Mouse (Mus musculus) heart, adult 8-10 months (tissue): Measurements from ENCODE around the gene Mrps5. TPM values are rescaled to one million over a fixed set of nuclear protein-coding genes. Genes with fewer than 3 reads are reported as not detected.

Experiments
- DNase-seq: peaks from one replicate; pipeline ENCODE4 v3.0.0; 2022; ENCODE audit warnings: low spot score
- total RNA-seq, 4 experiments: library from RNA; stranded (reverse); gene quantifications; 2 replicates each; pipeline ENCODE4 v1.2.4; 2022

Gene Mrps5
- total RNA-seq, 4 experiments from 2014 or later, result 82.2 to 90.5 (median 86.5) TPM

DNA sequence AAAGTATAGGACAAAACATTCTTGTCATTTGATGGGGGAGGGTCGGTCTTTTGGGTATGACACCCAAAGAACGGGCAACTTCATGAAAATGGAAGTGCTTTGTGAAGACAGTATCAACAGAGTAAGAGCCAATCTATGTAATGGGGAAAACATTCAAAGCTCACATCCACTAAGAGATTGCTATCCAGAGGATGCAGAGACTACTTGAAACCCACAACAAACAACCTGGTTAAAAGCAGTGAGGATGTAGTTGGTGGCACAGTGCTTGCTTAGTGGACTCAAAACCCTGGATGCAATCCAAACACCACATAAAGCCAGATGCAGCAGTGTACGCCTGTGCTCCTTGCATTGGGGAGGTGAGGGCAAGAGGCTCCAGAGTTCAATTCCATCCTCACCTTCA lies 32.3 kb downstream of the Mrps5 start:
- no peak for DNase-seq

DNA sequence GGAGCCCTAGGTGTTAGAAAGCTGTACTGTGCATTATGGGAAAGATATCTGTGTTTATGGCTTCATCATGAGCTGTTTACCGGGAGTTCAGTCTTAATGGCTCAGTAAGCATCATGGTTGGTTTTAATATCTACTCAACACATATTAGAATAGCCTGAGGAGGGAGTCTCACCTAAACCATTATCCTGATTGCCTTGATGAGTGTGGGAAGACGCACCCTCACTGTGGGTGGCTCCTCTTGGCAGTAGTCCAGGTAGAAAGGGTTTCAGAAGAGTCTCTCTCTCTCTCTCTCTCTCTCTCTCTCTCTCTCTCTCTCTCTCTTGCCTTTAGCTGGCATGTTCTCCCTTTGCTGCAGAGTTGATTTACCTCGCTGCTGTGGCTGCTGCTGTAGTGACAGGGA lies 35.0 kb downstream of the Mrps5 start:
- DNase-seq, result no peak

DNA sequence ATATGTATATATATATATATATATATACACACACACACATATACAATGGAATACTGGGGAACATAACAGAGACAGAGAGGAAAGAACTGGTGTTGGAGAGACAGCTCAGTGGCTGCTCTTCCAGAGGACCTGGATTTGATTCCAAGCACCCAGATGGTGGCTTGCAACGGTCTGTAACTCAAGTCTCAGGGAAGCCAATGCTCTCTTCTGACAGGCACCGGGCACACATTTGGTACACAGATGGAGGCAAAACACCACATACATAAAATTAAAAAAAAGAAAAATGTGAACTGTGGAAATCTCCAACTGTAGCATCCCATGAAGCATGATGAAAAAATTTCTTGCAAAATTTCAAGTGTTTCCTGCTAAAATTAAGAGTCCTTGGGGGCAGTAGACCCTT lies 37.8 kb downstream of the Mrps5 start:
- DNase-seq, result no peak

DNA sequence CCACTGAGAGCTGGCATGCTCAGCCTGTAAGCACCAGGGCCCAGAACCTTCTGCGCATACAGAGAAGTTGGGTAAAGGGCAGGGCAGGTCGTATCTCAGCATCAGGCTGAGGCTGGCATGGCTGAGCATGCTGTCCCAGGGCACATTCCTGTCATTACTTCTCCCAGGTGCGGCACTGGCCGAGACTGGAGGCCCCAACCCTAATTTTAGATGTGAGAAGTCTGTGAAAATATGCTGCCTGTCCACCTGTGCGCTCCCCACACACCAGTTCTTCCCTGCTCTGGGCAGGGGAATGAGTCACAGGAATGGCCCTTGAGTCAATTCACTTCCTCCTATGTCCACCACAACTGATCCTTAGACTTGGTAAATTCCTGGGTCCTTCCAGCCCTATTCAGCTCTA lies 38.6 kb downstream of the Mrps5 start:
- no peak for DNase-seq

DNA sequence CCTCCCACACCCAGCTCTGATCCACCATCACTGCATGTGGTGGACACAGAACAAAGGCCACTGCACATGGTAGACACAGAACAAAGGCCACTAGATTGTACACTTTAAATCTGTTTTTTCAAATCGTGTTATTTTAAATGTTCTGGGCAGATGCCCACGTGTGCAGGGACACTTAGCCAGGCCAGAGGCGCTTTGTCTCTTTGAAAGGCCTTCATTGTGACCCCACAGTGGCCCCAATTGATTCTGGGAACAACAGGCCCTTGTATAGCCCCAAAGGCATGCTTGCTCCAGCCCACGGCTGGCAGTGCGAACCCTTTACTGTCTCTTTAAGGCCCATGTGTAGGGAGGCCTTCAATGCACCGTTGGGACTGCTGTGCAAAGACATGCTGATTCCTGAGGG lies 40.3 kb downstream of the Mrps5 start:
- no peak for DNase-seq

DNA sequence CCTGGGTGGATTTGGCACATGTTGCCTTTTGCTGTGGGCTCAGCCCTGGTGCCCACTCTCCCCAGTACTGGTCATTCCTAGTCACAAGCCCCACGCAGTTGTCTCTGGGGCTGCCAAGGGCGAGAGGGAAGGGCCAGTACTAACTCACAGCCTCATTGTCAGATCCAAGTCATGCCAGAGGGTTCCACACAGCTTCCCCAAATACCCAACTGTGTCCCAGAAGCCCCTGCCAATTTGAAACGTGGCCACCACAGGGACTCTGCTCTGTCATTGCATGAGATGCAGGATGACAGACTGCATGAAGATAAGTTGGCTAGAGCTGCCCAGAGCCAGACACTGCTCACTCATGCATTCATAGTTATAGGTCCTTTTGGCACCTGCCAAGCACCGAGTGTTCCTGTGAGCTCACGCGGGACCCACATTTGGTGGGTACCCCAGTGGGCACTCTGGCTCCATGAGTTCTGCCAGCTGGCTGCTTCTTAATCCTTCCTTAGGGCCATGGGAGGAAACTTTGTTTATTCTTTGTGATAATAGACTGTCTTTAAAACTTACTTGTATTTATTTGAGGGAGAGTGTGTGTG lies 41.1 kb downstream of the Mrps5 start:
- no peak for DNase-seq

DNA sequence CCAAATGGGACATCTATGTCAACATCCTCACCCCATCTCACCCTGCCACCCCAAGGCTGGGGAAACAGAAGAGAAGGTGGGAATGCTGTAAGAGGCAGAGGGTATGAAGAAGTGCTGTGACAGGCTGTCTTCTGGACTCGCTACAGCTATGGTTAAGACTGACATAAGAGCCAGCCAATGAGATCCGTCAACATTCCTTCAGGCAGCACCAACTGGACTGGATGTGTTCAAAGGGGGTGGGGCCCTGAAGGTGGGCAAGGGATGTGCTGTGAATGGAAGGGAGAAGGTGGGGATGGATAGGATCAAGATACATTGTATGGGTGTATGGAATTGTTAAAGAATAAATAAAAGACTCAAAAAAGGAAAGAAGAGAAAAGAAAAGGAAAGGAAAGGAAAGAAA lies 45.6 kb downstream of the Mrps5 start:
- DNase-seq, result no peak

DNA sequence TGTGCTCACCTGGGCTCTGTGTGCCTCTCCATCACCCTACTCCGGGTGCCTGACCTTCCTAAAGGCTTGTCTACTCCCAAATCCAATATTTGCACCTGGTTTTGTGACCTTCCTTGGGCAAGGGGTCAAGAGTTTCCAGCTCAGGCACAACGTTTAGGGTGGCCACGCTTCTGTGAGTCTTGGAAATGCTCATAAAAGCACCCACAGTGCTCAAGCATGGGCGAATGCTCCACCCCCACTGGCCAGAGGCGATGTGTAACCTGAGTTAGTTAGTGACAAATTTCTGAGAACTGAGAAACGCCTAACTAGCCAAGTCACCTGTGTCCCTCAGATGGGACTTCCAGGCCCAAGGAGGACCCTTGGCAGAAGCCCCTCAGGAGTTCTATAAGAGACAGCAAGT lies 48.6 kb downstream of the Mrps5 start:
- no peak for DNase-seq

DNA sequence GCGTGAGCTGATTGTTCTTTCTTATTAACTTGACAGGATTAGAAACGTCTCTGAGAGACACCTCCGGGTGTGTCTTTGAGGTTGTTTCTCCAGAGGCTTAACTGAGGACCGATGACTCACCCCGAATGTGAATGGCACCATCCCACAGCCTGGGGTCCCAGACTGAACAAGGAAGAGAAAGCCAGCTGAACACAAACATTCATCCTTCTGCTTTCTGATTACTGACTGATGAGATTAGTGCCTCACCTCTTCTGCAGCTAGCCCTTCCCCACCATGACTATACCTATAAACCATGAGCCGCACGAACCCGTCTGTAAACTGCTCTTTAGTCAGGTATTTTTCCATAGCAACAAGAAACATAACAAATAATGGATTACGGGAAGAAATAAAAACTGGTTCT lies 52.0 kb downstream of the Mrps5 start:
- DNase-seq, result no peak

DNA sequence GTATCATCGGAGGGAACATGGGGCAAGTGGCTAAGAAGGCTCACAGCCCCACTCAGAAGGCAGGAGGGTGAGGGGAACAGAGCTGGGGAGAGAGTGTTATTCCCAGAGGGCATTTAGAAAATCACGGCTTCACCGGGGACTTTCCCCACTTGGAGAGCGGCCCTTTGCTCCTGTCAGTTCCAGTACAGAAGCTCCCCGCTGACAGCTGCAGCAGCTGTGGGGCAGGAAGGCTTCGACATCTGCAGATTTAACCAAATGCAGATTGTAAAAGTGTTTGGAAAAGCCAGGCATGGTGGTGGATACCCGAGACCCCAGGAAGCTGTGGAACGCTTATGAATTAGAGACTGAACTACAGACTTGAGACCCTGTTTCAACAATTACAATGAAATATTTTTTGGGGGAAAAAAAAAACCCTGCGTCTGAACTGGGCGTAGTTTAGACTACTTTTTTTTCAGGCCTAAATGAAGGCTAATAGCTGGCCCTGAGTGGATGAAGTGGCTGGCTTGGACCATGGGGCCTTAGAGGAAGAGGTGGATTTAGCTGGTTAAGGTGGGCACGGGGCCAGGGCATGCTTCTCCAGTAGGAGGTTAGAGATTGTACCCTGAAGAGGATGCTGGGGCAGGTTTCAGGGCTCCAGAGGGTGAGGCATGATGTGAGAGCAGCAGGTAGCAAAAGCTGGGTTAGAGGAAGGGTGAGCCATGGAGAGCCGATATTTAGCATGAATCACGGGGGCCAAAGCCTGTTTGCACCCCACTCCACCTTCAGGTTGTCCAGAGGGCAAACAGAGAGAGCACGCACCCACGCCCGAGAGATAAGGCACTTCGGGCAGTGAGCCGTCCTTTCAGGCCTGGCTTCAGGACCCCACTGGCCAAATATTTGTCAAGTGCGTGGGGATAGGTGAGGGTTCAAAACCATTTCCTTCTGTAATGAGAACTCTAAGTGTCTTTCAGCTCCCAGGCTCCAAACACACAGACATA lies 57.0 kb downstream of the Mrps5 start:
- no peak for DNase-seq

DNA sequence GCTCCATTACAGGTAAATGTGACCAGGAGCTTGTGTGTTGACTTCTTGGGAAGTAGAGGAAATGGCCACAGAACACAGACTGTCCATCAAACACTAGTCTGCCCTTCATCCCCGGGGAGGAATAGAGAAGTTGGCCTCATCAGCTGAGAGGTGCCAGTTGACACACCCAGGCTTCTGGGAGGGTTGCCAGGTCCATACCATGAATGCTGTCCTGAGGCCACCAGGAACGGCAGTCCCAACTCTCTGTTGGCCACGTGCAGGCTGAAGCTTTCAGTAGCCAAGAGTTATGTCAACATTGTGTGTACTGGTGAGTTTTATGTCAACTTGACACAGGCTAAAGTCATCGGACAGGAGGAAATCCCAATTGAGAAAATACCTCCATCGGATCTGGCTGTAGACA lies 59.9 kb downstream of the Mrps5 start:
- no peak for DNase-seq

DNA sequence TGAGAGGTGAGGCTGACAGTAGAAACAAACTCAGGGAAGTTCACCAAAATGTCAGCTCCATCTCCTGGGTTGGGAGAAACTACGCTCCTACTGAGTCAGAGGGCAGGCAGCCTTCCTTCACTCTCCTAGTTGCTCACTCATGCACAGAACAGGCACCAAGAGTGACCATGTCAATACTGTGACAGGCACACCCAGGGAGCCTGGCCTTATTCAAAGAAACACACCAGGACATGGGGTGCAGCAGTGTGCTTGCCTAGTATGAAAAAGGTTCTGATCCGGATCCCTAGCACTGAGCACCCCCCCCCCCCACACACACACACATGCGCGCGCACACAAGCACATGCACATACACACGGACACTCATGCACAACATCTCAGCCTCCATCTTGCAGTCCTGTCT lies 61.1 kb downstream of the Mrps5 start:
- DNase-seq, result no peak

DNA sequence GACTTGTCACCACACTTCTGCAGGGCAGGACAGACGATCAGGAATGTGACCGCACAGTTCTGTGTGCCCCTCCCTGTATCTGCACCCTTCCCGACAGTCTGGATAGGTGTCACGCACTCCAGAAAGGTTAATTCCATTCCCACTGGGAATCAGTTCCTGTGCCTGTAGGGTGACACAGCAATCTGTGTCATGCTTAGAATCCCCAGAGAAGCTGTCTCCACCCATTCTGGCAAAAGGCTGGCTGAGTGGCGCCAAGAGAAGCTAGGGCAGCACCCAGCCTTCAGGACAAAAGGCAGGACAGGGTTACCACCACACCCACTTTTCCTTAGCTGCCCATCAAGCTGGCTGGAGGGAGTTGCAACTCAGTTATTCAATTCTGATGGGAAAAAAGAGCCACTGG lies 62.9 kb downstream of the Mrps5 start:
- peak; percentile 54 for DNase-seq

DNA sequence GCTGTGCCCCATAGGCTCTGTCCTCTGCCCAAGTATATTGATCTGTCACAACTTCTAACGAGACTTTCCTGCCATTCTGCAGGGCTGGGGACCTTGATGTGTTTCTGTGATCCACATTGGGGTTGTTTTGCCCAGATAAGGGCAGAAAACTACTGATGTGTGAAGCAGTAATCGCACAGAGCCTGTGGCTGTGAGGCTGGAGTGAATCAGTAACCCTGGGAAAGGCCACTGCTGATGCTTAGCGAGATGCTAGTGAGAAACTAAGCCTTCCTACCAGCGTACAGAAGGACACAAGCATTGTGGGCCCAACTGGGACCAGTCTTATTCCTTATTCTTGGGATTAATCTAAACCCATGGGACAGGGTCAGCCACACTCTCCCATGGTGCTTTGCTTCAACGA lies 64.6 kb downstream of the Mrps5 start:
- DNase-seq, result no peak

DNA sequence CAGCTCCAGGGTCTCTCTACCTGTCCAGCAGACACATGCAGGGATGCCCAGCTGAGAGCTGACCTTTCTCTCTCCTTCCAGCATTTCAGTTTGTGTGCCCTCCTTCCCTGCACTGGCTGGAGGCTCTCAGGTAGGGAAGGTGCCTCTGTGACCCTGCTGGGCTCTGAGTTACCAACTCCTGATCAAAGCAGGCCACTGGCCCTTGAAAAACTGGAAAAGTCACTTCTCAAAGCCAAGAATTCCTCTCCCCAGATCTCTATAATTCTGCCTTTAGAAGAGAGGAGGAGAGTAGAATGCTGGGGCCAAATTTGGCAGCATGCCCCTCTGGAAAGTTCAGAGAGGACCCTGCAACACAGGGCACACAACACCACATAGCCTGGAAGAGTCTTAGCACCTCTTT lies 65.3 kb downstream of the Mrps5 start:
- no peak for DNase-seq

DNA sequence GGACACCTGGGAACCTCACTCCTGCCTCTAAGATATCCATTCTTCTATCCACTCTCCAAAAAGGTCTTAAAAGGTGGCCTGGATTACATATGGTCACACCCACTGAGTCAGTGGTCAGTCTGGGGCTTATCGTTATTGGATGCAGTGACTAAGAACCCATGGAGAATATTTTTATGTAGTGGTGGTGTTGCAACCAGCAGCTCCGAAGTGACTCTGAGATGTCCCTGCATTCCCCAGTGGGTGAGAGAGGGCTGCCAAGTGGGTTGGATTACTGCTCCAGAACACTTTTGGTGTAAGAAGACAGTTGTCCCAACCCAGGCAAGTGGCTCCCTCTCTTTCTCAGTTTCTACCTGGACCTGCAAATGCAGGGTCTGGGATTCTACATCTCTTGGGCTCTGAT lies 65.8 kb downstream of the Mrps5 start:
- DNase-seq, result no peak

DNA sequence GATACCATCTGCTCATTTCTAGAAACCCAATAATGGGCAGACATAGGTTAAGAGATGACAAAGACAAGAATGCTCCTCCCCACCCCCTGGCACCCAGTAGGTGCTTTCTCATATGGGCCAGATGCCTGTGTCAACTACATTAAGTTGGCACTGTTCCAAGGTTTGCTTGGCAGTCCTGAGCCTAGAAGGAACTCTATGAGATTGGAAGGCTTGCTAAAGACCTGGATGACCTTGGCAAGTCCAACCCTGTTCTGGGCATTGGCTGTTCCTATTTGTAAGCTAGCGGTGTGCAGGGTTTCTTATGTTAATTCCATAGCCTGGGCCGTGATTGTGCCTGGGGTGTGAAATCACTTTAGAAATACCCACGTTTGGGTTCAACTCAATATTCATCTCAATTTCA lies 67.8 kb downstream of the Mrps5 start:
- no peak for DNase-seq

DNA sequence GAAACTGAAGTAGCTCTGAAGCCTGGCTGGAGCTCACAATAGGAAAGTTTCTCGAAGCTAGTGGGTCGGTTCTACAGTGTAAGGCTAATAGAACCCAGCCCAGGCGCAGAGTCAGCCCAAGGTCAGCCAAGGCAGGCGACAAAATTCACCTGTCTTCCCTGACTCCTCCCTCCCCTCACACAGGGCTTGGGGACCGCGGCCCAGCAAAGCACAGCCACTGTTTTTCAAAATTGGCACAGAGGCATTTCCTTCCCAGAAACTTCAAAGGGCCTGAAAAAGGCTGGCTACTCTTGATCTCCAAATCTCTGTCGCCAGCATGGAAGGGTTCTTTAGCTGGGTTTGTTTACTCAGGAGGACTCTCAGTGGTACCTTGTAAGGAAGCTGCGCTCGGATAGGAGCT lies 68.4 kb downstream of the Mrps5 start:
- DNase-seq, result no peak

DNA sequence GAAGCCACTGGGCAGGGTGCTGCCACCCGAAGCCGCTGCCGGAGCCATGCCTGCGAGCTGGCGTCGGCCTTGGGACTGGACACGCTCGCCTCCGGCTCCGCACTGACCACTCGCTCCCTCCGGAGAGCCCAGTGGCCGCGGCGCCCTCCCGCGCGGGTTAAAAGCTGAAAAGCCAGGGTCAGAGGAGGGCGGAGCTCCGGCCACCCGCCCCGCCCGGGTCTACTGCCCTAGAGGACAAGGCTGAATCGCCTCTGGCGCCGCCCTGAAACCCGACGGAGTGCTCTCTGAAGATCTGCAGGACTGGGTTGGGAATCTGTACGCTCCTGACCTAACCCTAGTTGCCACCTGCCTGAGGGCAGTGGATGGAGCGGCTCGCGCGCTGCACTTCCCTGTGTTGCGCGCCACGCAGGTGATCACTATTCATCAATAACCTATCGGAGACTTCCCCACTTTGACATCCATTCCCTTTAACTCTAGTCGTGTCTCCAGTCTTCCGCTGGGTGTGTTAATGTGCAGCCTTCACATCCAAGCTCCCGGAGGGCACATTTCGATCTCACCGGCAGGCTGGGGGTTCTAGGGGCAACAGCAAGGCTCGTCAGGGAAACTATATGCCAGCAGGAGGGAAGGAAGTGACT lies 69.2 kb downstream of the Mrps5 start, which contains the start of gene Mal:
Gene Mal (minus strand): TSS at position 610 of the 635 bp plus-strand sequence.
- DNase-seq, result peak; percentile 19
